Mouse (Mus musculus): ENCODE results near the gene Crlf3. TPM values are rescaled to one million over a fixed set of nuclear protein-coding genes. Genes with fewer than 3 reads are reported as not detected.
"Not testable (repeated sequence)": the region's sequence is repeated elsewhere in the genome, so short reads cannot be mapped to it uniquely, and the experiment has no call there.

Gene Crlf3
- polyA plus RNA-seq, 1 experiment = 17.7 TPM

DNA sequence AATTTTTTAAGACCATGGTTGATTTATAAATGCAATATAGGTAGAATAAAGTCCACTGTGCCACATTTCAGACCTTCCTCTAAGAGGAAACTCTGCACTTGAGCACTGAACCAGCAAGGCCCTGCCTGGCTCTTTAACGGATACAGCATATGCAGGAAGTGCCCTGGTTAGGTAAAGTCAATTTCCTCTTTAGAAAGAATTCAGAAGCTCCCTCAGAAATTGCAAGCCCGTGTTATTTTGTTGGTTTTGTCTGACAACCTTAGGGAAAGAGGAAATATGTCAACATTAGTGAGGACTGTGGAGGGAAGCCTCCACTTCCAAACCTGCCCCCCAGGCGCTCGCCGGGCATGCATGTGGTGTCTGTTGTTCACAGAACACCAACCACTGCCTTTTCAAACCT lies 13.2 kb downstream of the Crlf3 start:
- no peak for DNase-seq (ENCODE audit: low spot score)

DNA sequence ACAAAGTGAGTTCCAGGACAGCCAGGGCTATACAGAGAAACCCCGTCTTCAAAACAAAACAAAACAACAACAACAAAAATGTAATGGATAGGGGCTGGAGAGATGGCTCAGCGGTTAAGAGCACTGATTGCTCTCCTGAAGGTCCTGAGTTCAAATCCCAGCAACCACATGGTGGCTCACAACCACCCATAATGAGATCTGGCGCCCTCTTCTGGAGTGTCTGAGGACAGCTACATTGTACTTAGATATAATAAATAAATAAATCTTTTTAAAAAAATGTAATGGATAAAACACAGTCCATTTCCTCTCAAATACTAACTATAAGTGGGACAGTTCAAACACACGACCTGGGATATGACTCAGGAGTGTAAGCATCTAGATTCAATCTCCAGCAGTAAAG lies 14.4 kb downstream of the Crlf3 start:
- not testable (repeated sequence) for DNase-seq (ENCODE audit: low spot score)

DNA sequence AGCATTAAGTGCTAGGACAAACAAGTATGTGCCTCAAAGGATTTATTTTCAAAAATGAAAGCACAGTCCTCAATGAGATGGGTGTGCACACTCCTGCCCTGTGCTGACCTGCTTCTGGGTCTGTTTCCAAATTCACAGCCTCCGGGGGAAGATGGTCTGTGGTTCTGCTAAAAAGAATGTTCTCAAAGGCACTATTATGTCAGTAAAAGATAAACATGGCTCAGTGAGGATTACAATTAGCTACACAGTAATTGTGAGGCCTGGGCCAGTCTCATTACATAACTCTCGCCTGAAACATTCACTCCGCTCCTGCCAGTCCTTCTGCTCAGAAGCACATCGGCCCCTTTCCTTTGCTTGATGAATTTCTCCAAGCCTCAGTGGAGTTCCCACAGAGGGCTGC lies 18.6 kb downstream of the Crlf3 start:
- no peak for DNase-seq (ENCODE audit: low spot score)

DNA sequence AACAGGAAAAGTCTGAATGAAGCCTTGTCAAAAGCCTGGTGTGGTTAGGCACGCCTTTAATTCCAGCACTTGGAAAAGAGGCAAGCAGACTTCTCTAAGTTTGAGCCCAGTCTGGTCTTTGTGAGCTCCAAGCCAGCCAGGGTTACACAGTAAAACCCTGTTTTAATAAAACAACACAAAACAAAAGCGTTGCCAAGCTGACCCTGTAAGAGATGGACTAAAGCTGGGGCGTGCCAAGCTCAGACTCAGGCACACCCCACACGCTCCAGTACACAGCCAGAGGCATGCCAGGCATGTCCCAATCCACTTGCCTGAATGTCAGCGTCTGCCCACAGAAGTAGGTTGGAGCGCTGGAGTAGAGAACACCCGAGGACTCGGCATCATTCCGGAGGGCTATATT lies 24.6 kb downstream of the Crlf3 start:
- no peak for DNase-seq (ENCODE audit: low spot score)

DNA sequence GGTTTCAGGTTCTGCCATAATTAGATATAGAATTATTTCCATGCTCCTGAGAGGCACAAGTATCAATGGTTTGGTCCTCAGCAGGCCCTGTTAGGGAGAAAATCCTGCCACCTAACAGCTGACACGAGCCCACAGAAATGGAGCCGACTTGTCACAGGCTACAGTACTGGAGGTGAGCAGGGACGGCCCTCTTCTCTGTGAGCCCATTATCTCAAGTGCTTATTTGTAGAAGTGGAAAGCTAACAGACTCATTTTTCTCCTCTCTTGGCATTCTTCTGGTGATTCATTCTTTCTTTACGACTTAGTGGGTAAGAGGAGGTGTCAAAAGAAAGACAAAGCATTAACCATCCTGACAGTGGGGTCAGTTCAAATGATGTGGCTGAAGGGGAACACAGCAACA lies 26.1 kb downstream of the Crlf3 start:
- no peak for DNase-seq (ENCODE audit: low spot score)

DNA sequence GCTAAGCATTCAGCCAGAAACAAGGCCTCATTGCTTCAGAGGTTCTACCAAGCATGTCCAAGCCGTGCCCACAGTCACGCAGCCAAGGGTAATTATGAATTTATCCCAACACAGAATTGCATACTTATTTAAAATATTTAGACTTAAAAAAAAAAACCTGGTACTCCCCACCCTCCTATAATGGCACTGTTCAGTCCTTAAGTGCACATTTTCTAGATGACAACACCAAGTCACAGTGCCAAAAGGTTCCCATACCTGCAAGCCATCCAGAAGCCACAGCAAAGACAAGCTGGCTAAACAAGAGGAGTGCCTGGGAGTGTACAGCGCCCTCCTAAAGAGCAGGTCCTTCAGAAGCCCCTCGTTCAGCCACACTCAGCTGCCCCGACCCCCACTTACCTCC lies 27.6 kb downstream of the Crlf3 start:
- DNase-seq (ENCODE audit: low spot score) = no peak

DNA sequence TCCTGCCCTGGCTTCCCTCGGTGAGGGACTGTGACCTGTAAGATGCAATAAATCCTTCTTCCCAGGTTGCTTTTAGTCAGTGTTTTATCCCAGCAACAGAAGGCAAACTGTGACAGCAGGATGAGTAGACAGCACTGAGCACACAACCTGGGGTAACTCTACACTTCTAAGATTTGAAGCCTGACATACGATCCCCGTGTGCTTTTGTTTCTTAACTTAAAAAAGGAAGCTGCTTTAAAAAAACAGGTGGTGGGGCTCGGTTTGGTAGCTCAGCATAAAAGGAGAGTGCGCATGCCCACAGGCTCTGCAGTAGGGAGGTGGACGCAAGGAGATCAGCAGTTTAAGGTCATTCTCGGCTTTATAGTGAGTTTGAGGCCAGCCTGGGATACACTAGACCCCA lies 28.3 kb downstream of the Crlf3 start:
- no peak for DNase-seq (ENCODE audit: low spot score)

DNA sequence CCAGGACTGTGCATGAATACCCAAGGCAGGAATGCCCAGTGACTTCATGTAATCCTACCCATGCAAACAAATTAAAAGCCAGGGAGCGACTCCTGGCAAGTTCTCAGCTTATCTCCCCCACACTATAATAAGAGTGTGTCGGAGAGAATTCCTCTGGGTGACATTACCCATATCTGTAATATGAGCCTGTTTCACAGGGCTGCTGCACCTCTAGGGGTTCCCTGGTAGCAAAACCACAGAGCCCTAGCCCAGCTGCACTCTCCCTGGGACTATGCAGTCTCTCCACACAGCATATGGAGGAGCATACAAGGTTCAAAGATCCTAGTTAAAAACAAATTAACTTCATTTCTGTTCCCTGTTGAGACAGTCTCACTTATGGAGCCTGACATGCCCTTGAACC lies 30.7 kb downstream of the Crlf3 start:
- DNase-seq (ENCODE audit: low spot score) = no peak

DNA sequence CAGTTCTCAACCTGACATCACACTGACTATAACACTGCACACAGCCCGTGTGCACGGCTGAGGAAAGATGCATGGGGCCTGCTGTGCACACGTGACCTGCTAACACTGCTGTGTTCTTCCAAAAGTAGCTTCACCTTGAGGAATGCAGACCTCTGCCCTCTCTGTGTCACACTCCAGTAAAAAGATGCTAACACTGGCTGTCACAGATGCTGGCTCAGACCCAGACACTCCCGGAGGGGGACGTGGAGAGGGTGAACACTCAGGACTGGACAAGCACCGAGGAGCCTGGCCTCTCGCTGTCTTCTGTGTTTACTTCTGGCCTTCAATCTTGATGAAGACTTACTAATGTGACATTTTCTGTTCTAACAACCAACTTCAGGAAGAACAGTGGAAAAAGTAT lies 33.9 kb downstream of the Crlf3 start:
- no peak for DNase-seq (ENCODE audit: low spot score)

DNA sequence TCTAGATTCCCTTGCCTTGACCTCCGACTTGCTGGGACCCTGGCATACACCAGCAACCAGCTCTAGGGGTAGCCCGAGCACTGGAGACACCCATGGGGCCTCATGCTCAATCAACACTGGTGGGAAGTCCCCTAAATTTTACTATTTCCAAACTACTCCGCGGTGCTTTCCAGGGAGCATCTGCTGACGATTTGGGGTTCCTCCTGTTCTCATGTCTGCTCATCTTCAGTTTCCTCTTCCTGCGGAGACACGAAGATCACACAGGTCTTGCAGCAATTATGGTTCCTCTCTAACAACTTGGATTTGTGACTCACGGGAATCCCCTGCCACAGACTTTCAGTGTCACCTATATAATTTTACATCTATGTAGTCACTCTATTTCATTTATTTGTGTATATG lies 37.4 kb downstream of the Crlf3 start:
- DNase-seq (ENCODE audit: low spot score) = no peak

DNA sequence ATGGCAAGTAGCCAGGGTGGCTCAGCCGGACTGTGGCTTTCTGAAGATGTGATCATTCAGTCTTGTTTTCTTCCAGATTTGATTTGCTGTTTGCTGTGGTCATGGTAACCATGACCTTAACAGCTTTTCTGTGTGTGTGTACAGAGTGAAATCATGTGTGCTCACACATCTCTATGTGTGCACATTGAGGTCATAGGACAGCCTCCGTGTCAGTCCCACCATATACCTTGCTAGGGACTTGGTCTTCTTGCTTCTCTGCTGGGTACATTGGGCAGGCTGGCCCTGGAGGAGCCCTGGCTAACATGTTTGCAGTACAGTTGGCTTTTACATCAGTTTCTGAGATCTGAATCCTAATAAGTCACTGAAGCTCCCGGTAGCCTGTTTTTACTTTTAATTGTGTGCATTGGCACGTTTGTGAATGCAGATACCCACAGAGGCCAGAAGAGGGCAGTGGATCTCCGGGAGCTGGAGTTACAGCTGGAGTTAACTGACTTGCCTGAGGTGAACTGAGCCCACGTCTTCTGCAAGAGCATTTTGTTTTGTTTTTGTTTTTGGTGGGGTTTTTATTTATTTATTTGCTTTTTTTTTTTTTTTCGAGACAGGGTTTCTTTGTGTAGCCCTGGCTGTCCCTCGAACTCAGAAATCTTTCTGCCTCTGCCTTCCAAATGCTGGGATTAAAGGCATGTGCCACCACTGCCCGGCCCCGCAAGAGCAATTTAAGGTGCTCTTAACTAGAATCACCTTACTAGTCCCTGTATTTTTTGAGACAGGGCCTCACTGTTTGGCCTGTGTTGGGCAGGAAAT lies 38.0 kb downstream of the Crlf3 start:
- no peak for DNase-seq (ENCODE audit: low spot score)

DNA sequence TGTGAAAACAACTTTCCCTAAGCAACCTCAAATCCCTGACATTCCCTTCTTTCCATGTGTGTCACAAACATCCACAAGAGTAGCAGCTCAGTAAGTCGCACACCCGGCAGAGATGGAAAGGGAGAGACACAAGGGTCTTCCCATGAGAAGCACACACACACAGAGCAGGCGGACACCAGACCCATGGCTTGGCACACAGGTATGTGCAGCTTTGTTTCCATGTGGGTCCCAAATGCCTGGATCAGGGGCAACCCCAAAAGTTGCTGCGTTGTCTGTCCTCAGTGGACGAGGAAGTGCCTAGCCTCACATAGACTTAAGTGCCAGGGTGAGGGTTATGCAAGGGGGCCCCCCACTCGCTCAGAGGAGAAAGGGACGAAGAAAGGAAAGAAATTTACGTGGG lies 43.3 kb downstream of the Crlf3 start:
- no peak for DNase-seq (ENCODE audit: low spot score)

DNA sequence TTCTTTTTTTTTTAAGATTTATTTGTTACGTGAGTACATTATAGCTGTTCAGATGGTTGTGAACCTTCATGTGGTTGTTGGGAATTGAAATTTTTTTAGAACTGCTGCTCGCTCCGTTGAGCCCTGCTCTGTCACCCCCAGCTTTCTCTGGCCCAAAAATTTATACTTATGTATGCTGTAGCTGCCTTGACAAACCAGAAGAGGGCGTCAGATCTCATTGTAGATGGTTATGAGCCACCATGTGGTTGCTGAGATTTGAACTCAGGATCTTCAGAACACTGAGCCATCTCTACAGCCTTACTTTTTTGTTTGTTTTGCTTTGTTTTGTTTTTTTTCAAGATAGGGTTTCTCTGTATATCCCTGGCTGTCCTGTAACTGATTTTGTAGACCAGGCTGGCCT lies 59.5 kb downstream of the Crlf3 start:
- DNase-seq (ENCODE audit: low spot score) = no peak

DNA sequence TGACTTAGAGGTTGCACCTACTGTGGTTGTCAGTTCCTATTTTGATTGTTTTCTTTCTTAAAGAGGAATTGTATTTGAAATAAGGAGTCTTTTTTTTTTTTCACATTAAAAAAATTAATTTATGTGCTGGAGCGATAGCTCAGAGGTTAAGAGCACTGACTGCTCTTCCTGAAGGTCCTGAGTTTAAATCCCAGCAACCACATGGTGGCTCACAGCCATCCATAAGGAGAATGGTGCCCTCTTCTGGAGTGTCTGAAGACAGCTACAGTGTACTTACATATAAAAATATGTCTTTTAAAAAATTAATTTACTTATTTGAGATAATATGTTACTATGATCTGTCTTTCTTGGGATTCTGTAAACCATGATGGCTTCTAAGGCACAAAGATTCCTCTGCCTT lies 61.0 kb downstream of the Crlf3 start:
- DNase-seq (ENCODE audit: low spot score) = no peak

DNA sequence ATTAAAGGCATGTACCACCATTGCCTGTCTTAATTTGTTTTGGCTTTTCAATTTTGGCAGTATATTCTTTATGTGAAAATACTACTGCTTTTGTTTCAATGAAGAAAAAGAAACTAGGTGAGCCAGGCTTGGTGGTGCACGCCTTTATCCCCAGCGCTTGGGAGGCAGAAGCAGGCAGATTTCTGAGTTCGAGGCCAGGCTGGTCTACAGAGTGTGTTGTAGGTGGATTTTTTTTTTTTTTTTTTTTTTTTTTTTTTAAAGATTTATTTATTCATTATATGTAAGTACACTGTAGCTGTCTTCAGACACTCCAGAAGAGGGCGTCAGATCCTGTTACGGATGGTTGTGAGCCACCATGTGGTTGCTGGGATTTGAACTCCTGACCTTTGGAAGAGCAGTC lies 64.3 kb downstream of the Crlf3 start:
- DNase-seq (ENCODE audit: low spot score) = not testable (repeated sequence)

Other genes starting within 250 kb of the Crlf3 start
- 21.3 and 28.1 TPM in 2 replicates for gene Utp6, start 118.6 kb downstream of the Crlf3 start, polyA plus RNA-seq (2012; rRNA removed)
- 18.9 and 19.6 TPM in 2 replicates for gene Suz12, start 87.9 kb downstream of the Crlf3 start, polyA plus RNA-seq (2012; rRNA removed)
- 2.3 and 2.4 TPM in 2 replicates for gene Atad5, start 8.4 kb upstream of the Crlf3 start, polyA plus RNA-seq (2012; rRNA removed)
- gene Tefm, start 61.2 kb upstream of the Crlf3 start, polyA plus RNA-seq (2012; rRNA removed) = 11.4 and 13.6 TPM in 2 replicates
- gene Adap2, start 73.1 kb upstream of the Crlf3 start, polyA plus RNA-seq (2012; rRNA removed) = 6.4 and 6.5 TPM in 2 replicates
- 9.2 and 10.8 TPM in 2 replicates for gene Rnf135, start 102.9 kb upstream of the Crlf3 start, polyA plus RNA-seq (2012; rRNA removed)
- gene Rhot1, start 128.0 kb upstream of the Crlf3 start, polyA plus RNA-seq (2012; rRNA removed) = 49.8 and 53.8 TPM in 2 replicates
- gene Rhbdl3, start 219.9 kb upstream of the Crlf3 start, polyA plus RNA-seq (2012; rRNA removed) = 2.3 and 3.0 TPM in 2 replicates